Mouse (Mus musculus): ENCODE results near the gene Vmn1r32. TPM values are rescaled to one million over a fixed set of nuclear protein-coding genes. Genes with fewer than 3 reads are reported as not detected.

The Vmn1r32 gene
- total and polyA plus RNA-seq, 3 experiments = 0.14 TPM; not detected in 2

GRCm38 (mm10) chr6:66533241-66533640, 26.7 kb downstream of the Vmn1r32 start:
- Histone ChIP-seq H3K4me2 (ENCODE audit: insufficient read depth, low read depth, poor library complexity, severe bottlenecking) (no peak overlapping the region), H3K27me3 (replicated peaks) (no peaks in the 10 kb centered on the region), H3K79me2 (replicated peaks; ENCODE audit: control insufficient read depth, extremely low read depth, insufficient read depth, poor library complexity, severe bottlenecking) (peaks cover 19% of the 10 kb centered on the region), H3K4me1 (ENCODE audit: control insufficient read depth in 1 of 2, insufficient read depth in 2 of 2) (peaks cover 0 to 9% of the 10 kb centered on the region in 2 experiments; a peak in 2 of 4 replicates), H3K4me3 (replicated peaks in 1 of 3; ENCODE audit: low read depth in 2 of 3, low read length in 2 of 3, poor library complexity in 1 of 3) (no peak overlapping the region), H3K9ac (ENCODE audit: insufficient read depth, low read depth) (no peak overlapping the region), H3K27ac (ENCODE audit: insufficient read depth, low read depth) (no peak overlapping the region), H3K9me3 (replicated peaks; ENCODE audit: low read length) (no peaks in the 10 kb centered on the region), H3K36me3 (replicated peaks in 1 of 2; ENCODE audit: control insufficient read depth in 1 of 2, insufficient read depth in 1 of 2, low read length in 1 of 2) (peaks cover 0 to 2% of the 10 kb centered on the region in 2 experiments)
- peak; percentile 70 for DNase-seq (ENCODE audit: extremely low read depth)
- TF ChIP-seq MAZ (IDR thresholded peaks at IDR 0.05; ENCODE audit: low read depth, low read length) (no peak), BHLHE40 (IDR thresholded peaks at IDR 0.05; ENCODE audit: low read depth, low read length) (no peak), NELFE (IDR thresholded peaks at IDR 0.05; ENCODE audit: low read depth, low read length) (no peak), ZNF384 (IDR thresholded peaks at IDR 0.05; ENCODE audit: low read depth, low read length) (peak; percentile 77), MEF2A (IDR thresholded peaks at IDR 0.05; ENCODE audit: borderline replicate concordance, low read depth, low read length) (no peak), CTCF (conservative IDR thresholded peaks at IDR 0.05 in 1 of 2, IDR thresholded peaks at IDR 0.05 in 1 of 2; ENCODE audit: low read depth in 2 of 2, low read length in 2 of 2) (peak; percentile 23 to 80; a peak in 2 of 4 replicates), GABPA (IDR thresholded peaks at IDR 0.05; ENCODE audit: insufficient replicate concordance, low read depth, low read length) (no peak), E2F4 (IDR thresholded peaks at IDR 0.05; ENCODE audit: insufficient replicate concordance, low read depth, low read length) (0 out of 2 replicates have a peak, but pooled peaks have one; percentile 62), EP300 (IDR thresholded peaks at IDR 0.05; ENCODE audit: low read length) (peak; percentile 14; the same call in 1 of the 2 replicates), TCF12 (IDR thresholded peaks at IDR 0.05; ENCODE audit: low read depth, low read length) (0 out of 2 replicates have a peak, but pooled peaks have one; percentile 23), ZKSCAN1 (IDR thresholded peaks at IDR 0.05; ENCODE audit: borderline replicate concordance, low read depth, low read length) (no peak), IRF4 (IDR thresholded peaks at IDR 0.05; ENCODE audit: low read depth, low read length) (peak; percentile 37; the same call in 1 of the 2 replicates), RAD21 (IDR thresholded peaks at IDR 0.05; ENCODE audit: low read depth, low read length) (peak; percentile 90), ZC3H11A (IDR thresholded peaks at IDR 0.05; ENCODE audit: low read depth, low read length) (peak; percentile 18; the same call in 1 of the 2 replicates), MYC (IDR thresholded peaks at IDR 0.05; ENCODE audit: low read depth, low read length) (0 out of 2 replicates have a peak, but pooled peaks have one; percentile 38), ETS1 (conservative IDR thresholded peaks at IDR 0.05; ENCODE audit: low read depth, low read length) (no peak), KAT2A (IDR thresholded peaks at IDR 0.05; ENCODE audit: insufficient replicate concordance, low read length) (no peak), JUND (conservative IDR thresholded peaks at IDR 0.05; ENCODE audit: low read depth, low read length) (peak; percentile 60), SMC3 (IDR thresholded peaks at IDR 0.05; ENCODE audit: low read depth, low read length) (peak; percentile 47), MAFK (IDR thresholded peaks at IDR 0.05; ENCODE audit: insufficient replicate concordance, low read length) (peak; percentile 11; the same call in 1 of the 2 replicates)
- dilution Hi-C loops (cut with MboI; ENCODE audit: extremely low pct_ligation_motif_present, extremely low pct_unique_long_range_greater_than_20kb, low sequenced_read_pairs) (no loop called here), in situ Hi-C loops (cut with MboI; ENCODE audit: low pct_ligation_motif_present, low pct_unique_long_range_greater_than_20kb, low sequenced_read_pairs) (loop anchor here (25.0 kb wide), 1 partner anchor 871 kb away; the partner anchor contains the start of gene Ndnf)

GRCm38 (mm10) chr6:66528386-66528785, 31.5 kb downstream of the Vmn1r32 start:
- H3K79me2 ChIP-seq (replicated peaks; ENCODE audit: control insufficient read depth, extremely low read depth, insufficient read depth, poor library complexity, severe bottlenecking) = no peaks in the 10 kb centered on the region
- H3K4me3 ChIP-seq (replicated peaks in 1 of 3; ENCODE audit: low read depth in 2 of 3, low read length in 2 of 3, poor library complexity in 1 of 3) = no peak overlapping the region
- no peak overlapping the region for H3K9ac ChIP-seq (ENCODE audit: insufficient read depth, low read depth)
- no peaks in the 10 kb centered on the region for H3K4me1 ChIP-seq (ENCODE audit: control insufficient read depth in 1 of 2, insufficient read depth in 2 of 2)
- TF ChIP-seq MYC (IDR thresholded peaks at IDR 0.05; ENCODE audit: low read depth, low read length) (no peak), ELF1 (IDR thresholded peaks at IDR 0.05; ENCODE audit: low read depth, low read length) (no peak), MXI1 (IDR thresholded peaks at IDR 0.05; ENCODE audit: low read depth, low read length) (no peak), MAZ (IDR thresholded peaks at IDR 0.05; ENCODE audit: low read depth, low read length) (no peak), USF1 (IDR thresholded peaks at IDR 0.05; ENCODE audit: low read depth, low read length) (no peak), NRF1 (IDR thresholded peaks at IDR 0.05; ENCODE audit: low read depth, low read length) (no peak), BHLHE40 (IDR thresholded peaks at IDR 0.05; ENCODE audit: low read depth, low read length) (no peak), POLR2AphosphoS2 (IDR thresholded peaks at IDR 0.05; ENCODE audit: low read depth, low read length) (no peak), CHD2 (IDR thresholded peaks at IDR 0.05; ENCODE audit: low read length) (no peak), PAX5 (IDR thresholded peaks at IDR 0.05; ENCODE audit: low read length) (no peak), NELFE (IDR thresholded peaks at IDR 0.05; ENCODE audit: low read depth, low read length) (no peak), HCFC1 (IDR thresholded peaks at IDR 0.05; ENCODE audit: low read depth, low read length) (no peak)
- H3K9me3 ChIP-seq (replicated peaks; ENCODE audit: low read length) = no peaks in the 10 kb centered on the region
- no peaks in the 10 kb centered on the region for H3K36me3 ChIP-seq (replicated peaks in 1 of 2; ENCODE audit: control insufficient read depth in 1 of 2, insufficient read depth in 1 of 2, low read length in 1 of 2)
- no peak overlapping the region for H3K4me2 ChIP-seq (ENCODE audit: insufficient read depth, low read depth, poor library complexity, severe bottlenecking)
- DNase-seq (ENCODE audit: extremely low read depth) = no peak
- dilution Hi-C loops (cut with MboI; ENCODE audit: extremely low pct_ligation_motif_present, extremely low pct_unique_long_range_greater_than_20kb, low sequenced_read_pairs) = no loop called here
- in situ Hi-C loops (cut with MboI; ENCODE audit: low pct_ligation_motif_present, low pct_unique_long_range_greater_than_20kb, low sequenced_read_pairs) = loop anchor here (25.0 kb wide), 1 partner anchor 866 kb away; the partner anchor contains the start of gene Ndnf
- no peaks in the 10 kb centered on the region for H3K27me3 ChIP-seq (replicated peaks)
- no peak overlapping the region for H3K27ac ChIP-seq (ENCODE audit: insufficient read depth, low read depth)

Data from CH12.LX (cell line).